ENCODE assay signal across 18 mouse cellular contexts in the genomic region with DNA sequence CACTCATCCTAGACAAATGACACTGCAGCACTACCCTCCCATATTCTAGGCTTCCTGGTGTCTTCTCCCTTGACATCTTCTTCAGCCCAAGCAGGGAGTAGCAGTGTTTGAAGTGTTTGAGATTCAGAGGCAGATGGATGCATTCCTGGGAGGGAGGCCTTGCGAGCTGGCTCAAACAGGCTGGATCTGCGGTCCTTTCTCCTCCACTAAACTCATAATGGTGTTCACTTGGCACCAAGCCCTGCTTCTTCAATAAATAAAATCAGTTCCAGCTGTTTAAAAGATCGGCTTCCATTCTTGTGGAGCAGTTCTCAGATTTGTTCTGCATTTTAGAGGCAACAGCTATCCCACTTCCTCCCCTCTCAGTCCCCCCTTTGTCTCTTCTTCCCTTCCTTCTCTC.
DNase-seq lines count a peak whose midpoint lies in the region; ATAC-seq and TF ChIP-seq lines count a peak whose summit lies in the region.
"Had no signal": no experiment of that assay in that cellular context is flagged by ENCODE, and none has a peak within 500 bp of the region (broad histone marks: within the 10 kb centered on the region; RNA-seq: fewer than 3 reads in every experiment).

No protein-coding gene starts in this region.

- no peak overlapping the region for H3K4me3 ChIP-seq in kidney, postnatal 0 days (replicated peaks; ENCODE audit: low read depth, low read length)
- H3K4me3 ChIP-seq in neural tube, embryonic 12.5 days, result no peak overlapping the region
- no peak overlapping the region for H3K4me3 ChIP-seq in neural tube, embryonic 15.5 days (replicated peaks)
- no peak overlapping the region for H3K4me3 ChIP-seq in embryonic facial prominence, embryonic 15.5 days (replicated peaks)
- no peak overlapping the region for H3K4me3 ChIP-seq in forebrain, embryonic 13.5 days
- H3K4me3 ChIP-seq: erythroblast, embryonic 14.5 days; heart, embryonic 15.5 days had no signal

- H3K27ac ChIP-seq in kidney, postnatal 0 days, result no peak overlapping the region
- no peak overlapping the region for H3K27ac ChIP-seq in neural tube, embryonic 12.5 days
- H3K27ac ChIP-seq in neural tube, embryonic 15.5 days (replicated peaks), result no peak overlapping the region
- H3K27ac ChIP-seq in embryonic facial prominence, embryonic 15.5 days (replicated peaks), result no peak overlapping the region
- no peak overlapping the region for H3K27ac ChIP-seq in forebrain, embryonic 13.5 days
- H3K27ac ChIP-seq: heart, embryonic 15.5 days; liver, embryonic 14.5 days had no signal

- no peak overlapping the region for H3K4me2 ChIP-seq in kidney, postnatal 0 days (ENCODE audit: low read length)
- no peak overlapping the region for H3K4me2 ChIP-seq in neural tube, embryonic 12.5 days (replicated peaks)
- H3K4me2 ChIP-seq in neural tube, embryonic 15.5 days, result no peak overlapping the region
- H3K4me2 ChIP-seq in embryonic facial prominence, embryonic 15.5 days (replicated peaks), result no peak overlapping the region
- no peak overlapping the region for H3K4me2 ChIP-seq in forebrain, embryonic 13.5 days
- H3K4me2 ChIP-seq: heart, embryonic 15.5 days; midbrain, embryonic 11.5 days had no signal

- DNase-seq in kidney, postnatal 0 days (ENCODE audit: low spot score), result peak; percentile 38
- DNase-seq in kidney, postnatal 25 days, result no peak
- no peak for DNase-seq in MN1 (ENCODE audit: low spot score)
- DNase-seq: adrenal gland, adult 8-10 months; cerebellum, adult 9-11 months; gastrocnemius, postnatal 36 days; kidney, adult 9 months; right cerebral cortex, postnatal 25 days had no signal

- no peaks in the 10 kb centered on the region for H3K36me3 ChIP-seq in kidney, postnatal 0 days (ENCODE audit: insufficient read depth, low read length)
- no peaks in the 10 kb centered on the region for H3K36me3 ChIP-seq in neural tube, embryonic 12.5 days
- no peaks in the 10 kb centered on the region for H3K36me3 ChIP-seq in neural tube, embryonic 15.5 days
- H3K36me3 ChIP-seq in embryonic facial prominence, embryonic 15.5 days, result no peaks in the 10 kb centered on the region
- no peaks in the 10 kb centered on the region for H3K36me3 ChIP-seq in forebrain, embryonic 13.5 days (ENCODE audit: poor library complexity, severe bottlenecking)
- H3K36me3 ChIP-seq: heart, embryonic 15.5 days had no signal

- no peak for TF ChIP-seq CTCF in kidney, postnatal 0 days (IDR thresholded peaks at IDR 0.05; ENCODE audit: low read depth)

- no peaks in the 10 kb centered on the region for H3K27me3 ChIP-seq in kidney, postnatal 0 days (ENCODE audit: insufficient read depth, low read length)
- H3K27me3 ChIP-seq in neural tube, embryonic 12.5 days (replicated peaks), result no peaks in the 10 kb centered on the region
- no peaks in the 10 kb centered on the region for H3K27me3 ChIP-seq in neural tube, embryonic 15.5 days (replicated peaks)
- H3K27me3 ChIP-seq in embryonic facial prominence, embryonic 15.5 days, result no peaks in the 10 kb centered on the region
- H3K27me3 ChIP-seq in forebrain, embryonic 13.5 days, result no peaks in the 10 kb centered on the region
- H3K27me3 ChIP-seq: heart, embryonic 15.5 days had no signal

- WGBS in kidney, postnatal 0 days, result 47% methylated on average over 3 of the region's 3 CpGs
- WGBS in neural tube, embryonic 12.5 days, result 20% methylated on average over 3 of the region's 3 CpGs
- 28% methylated on average over 3 of the region's 3 CpGs for WGBS in neural tube, embryonic 15.5 days
- 17% methylated on average over 3 of the region's 3 CpGs for WGBS in embryonic facial prominence, embryonic 15.5 days
- 61% methylated on average over 3 of the region's 3 CpGs for WGBS in forebrain, embryonic 13.5 days

- no peak for ATAC-seq in kidney, postnatal 0 days (replicated peaks; ENCODE audit: low FRiP score, low read depth)
- ATAC-seq in neural tube, embryonic 12.5 days (ENCODE audit: low FRiP score, low read depth), result peak; percentile 52; the same call in 1 of the 2 replicates
- ATAC-seq in neural tube, embryonic 15.5 days (ENCODE audit: low FRiP score), result no peak
- ATAC-seq in embryonic facial prominence, embryonic 15.5 days (ENCODE audit: insufficient number of reproducible peaks, low FRiP score, low TSS enrichment, low read depth), result peak; percentile 57; the same call in 1 of the 2 replicates
- ATAC-seq in forebrain, embryonic 13.5 days, result no peak
- ATAC-seq: forebrain, embryonic 14.5 days; inflammation-experienced regulatory T-cells, adult 6 months had no signal

- H3K9me3 ChIP-seq in kidney, postnatal 0 days (replicated peaks; ENCODE audit: low read length), result no peaks in the 10 kb centered on the region
- no peaks in the 10 kb centered on the region for H3K9me3 ChIP-seq in neural tube, embryonic 12.5 days
- no peaks in the 10 kb centered on the region for H3K9me3 ChIP-seq in neural tube, embryonic 15.5 days (replicated peaks)
- no peaks in the 10 kb centered on the region for H3K9me3 ChIP-seq in embryonic facial prominence, embryonic 15.5 days (replicated peaks)
- H3K9me3 ChIP-seq in forebrain, embryonic 13.5 days (replicated peaks), result no peaks in the 10 kb centered on the region
- H3K9me3 ChIP-seq: heart, embryonic 15.5 days had no signal

- H3K9ac ChIP-seq in kidney, postnatal 0 days (ENCODE audit: low read depth, low read length), result no peak overlapping the region
- H3K9ac ChIP-seq in neural tube, embryonic 12.5 days, result no peak overlapping the region
- no peak overlapping the region for H3K9ac ChIP-seq in neural tube, embryonic 15.5 days (replicated peaks)
- H3K9ac ChIP-seq in embryonic facial prominence, embryonic 15.5 days, result no peak overlapping the region
- no peak overlapping the region for H3K9ac ChIP-seq in forebrain, embryonic 13.5 days
- H3K9ac ChIP-seq: heart, embryonic 15.5 days; liver, embryonic 14.5 days had no signal

- no peaks in the 10 kb centered on the region for H3K4me1 ChIP-seq in kidney, postnatal 0 days (replicated peaks; ENCODE audit: insufficient read depth, low read length)
- H3K4me1 ChIP-seq in neural tube, embryonic 12.5 days, result peaks cover 21% of the 10 kb centered on the region
- peaks cover 17% of the 10 kb centered on the region for H3K4me1 ChIP-seq in neural tube, embryonic 15.5 days
- H3K4me1 ChIP-seq in embryonic facial prominence, embryonic 15.5 days, result peaks cover 4% of the 10 kb centered on the region; the same call in 1 of the 2 replicates
- H3K4me1 ChIP-seq in forebrain, embryonic 13.5 days, result peaks cover 18% of the 10 kb centered on the region
- H3K4me1 ChIP-seq: heart, embryonic 15.5 days had no signal

Comparison
In these comparisons a context has a peak if more than half of its experiments do, and no peak if none do; other contexts are left out.
1. ATAC-seq: peak in neural tube, embryonic 12.5 days (single experiment) and embryonic facial prominence, embryonic 15.5 days (single experiment); none in kidney, postnatal 0 days (single experiment), neural tube, embryonic 15.5 days (single experiment) and forebrain, embryonic 13.5 days (single experiment).